Mouse (Mus musculus): ENCODE data around the gene Rpl18a.

The Rpl18a gene

DNA sequence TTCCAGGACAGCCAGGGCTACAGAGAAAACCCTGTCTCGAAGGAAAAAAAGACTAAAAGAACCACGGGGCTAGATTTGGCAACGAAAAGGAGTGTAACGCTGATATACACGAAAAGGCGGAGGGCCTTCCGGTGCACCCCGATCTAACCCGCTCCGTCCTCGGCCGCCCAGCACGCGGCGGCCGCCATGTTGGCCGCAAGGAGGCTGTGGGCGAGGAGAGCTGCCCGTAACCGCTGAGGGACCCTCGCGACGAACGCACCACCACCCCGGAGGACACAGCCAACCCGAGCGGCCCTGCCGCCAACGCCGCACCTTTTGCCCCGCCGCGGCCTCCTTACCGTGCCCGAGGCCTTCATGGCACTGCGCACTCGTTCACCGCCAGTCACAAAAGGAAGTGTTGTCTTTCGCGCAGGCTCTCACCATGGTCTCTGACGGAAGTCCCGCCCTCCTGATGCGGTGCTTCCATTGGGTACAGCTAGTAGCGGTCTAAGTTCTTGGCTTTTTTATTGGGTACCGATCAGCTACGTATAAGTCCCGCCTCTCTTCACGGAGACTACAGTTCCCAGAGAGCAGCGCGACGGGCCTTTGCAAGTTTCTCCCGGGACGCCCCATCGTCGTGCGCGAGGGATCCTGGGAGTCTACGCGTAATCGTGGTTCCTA is at the start of gene Rpl18a:
TSS of gene Rpl18a (minus strand) at position 392 of the 660 bp plus-strand sequence.
- DNase-seq (ENCODE audit: low spot score in 2 of 2), result peak; percentile 95 to 98

DNA sequence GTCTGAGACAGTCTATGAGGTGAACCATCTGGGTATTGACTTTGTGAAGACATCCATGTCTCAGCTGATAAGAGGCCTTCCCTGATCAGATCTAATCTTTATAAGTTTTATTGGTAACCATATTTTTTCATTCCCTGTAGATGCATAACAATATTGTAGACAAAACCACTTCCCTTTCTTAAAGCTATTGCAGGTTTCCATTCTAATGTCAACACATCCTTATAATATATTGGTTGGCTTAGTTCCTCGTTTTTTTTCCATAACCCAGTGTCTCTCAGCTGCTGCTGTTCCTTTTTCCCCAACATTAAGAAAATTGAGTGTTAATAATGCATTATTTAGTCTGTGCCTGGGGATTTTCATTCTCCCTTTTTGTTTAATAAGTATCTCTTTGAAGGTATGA is 46.0 kb upstream of the Rpl18a start:
- no peak for DNase-seq (ENCODE audit: low spot score in 2 of 2)

- DNase-seq (ENCODE audit: low spot score in 2 of 2), result peak in 1 of 2 experiments; percentile 19
These were observed 44.3 kb upstream of the Rpl18a start for GRCm38 (mm10) chr8:70941478-70941877.

DNA sequence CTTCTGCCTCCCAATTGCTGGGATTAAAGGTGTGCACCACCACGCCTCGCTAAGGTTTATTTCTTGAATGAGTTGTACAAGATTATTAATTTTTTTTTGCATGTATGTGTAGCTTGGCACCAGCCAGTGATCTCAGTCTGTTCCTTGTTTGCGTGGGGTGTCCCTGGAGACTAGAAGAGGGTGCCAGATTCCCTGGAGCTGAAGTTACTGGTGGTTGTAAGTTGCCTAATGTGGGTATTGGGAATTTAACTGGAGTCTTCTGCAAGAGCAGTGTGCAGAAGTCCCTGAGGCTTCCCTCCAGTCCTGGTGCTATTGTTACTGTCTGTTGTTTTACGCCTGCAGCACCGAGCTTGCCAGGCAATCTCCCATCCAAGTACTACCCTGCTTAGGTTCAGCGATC is 40.0 kb upstream of the Rpl18a start:
- no peak for DNase-seq (ENCODE audit: low spot score in 2 of 2)

DNA sequence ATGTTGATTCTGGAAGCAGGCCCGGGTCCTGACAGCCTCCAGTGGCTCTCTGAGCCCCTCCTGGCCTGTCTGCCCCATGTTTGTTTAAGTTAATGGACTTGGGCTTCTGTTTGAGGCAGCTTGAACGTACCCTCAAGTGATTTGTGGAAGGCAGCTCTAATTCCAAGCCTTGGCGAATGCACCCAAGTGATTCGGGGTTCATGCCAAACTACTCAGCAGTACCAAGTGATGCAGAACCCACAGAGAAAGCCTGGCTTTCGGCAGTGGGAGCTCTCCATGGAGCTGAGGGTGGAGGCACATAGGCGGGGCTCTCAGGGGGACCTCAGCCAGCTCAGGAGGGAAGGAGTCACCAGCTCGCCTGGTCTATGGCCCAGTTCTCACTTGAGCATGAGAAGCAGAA is 37.6 kb upstream of the Rpl18a start:
- DNase-seq (ENCODE audit: low spot score in 2 of 2), result no peak

GRCm38 (mm10) chr8:70933036-70933435 is 35.8 kb upstream of the Rpl18a start:
- DNase-seq (ENCODE audit: low spot score in 2 of 2), result no peak

DNA sequence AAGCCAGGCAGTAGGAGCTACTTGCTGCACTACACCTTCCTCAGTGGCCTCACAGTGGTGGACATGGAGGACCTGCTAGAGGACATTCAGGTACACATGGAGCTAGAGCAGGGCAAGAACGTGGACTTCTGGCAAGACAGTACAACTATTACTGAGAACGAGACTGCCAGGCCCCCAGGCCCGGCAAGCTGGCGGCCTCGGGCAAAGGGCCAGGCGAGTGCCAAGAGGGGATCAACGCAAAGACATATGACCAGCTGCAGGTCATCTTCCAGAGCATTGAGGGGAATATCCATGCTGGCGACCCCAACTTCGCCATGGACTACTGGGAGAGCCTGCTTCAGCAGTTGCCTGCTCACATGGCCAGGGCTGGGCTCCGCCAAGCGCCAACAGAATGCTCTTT is 34.5 kb upstream of the Rpl18a start:
- DNase-seq (ENCODE audit: low spot score in 2 of 2), result no peak

GRCm38 (mm10) chr8:70928778-70929322 is 31.6 kb upstream of the Rpl18a start:
- no peak for DNase-seq (ENCODE audit: low spot score in 2 of 2)

DNA sequence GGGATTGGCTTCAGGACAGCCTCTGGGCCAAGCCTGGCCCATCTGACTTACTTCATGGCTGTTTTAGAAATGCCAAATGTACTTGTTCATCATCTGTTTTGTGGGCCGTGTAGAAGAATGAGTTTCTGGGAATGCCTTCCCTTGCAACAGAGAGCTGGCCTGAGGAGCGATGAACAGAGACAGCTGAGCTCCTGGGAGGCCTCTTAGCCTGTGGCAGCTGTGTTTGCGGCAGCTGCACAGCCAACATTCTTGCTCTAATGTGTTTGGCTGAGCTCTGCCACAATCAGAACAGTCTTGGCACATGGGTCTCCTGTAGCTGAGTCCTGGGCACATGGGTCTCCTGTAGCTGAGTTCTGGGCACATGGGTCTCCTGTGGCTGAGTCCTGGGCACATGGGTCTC is 30.9 kb upstream of the Rpl18a start:
- DNase-seq (ENCODE audit: low spot score in 2 of 2), result no peak

GRCm38 (mm10) chr8:70926396-70926795 is 29.2 kb upstream of the Rpl18a start:
- peak in 1 of 2 experiments; percentile 30 for DNase-seq (ENCODE audit: low spot score in 2 of 2)

DNA sequence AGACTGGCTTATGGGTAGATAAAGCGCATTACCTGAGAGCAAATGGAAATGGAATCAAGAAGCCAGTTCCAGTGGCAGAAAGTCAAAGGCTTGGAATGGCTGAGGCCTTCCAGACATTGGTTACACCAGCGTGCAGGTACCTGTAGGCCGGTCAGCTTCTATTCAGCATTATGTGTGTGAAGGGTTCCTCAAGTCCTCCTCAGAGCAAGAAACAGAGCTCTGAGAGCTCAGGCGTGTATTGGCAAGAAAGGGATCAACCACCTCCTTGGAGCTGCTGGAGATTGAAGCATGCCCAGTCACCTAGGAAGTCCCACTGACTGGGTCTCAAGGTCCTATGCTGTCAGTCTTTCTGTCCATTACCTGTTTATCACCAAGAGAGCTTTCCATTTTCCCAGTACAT is 28.5 kb upstream of the Rpl18a start:
- DNase-seq (ENCODE audit: low spot score in 2 of 2), result no peak

DNA sequence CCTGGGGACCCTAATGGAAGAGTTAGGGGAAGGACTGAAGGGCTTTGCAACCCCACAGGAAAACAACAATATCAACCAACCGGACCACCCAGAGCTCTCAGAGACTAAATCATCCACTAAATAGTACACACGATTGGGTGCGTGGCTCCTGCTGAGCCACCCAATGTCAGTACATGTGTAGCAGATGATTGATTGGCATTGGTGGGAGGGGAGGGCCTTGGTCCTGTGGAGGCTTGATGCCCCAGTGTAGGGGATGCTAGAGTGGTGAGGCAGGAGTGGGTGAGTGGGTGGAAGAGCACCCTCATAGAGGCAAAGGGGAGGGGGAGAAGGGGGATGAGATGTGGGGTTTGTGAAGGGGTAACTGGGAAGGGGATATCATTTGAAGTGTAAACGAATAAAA is 26.9 kb upstream of the Rpl18a start:
- no peak for DNase-seq (ENCODE audit: low spot score in 2 of 2)

DNA sequence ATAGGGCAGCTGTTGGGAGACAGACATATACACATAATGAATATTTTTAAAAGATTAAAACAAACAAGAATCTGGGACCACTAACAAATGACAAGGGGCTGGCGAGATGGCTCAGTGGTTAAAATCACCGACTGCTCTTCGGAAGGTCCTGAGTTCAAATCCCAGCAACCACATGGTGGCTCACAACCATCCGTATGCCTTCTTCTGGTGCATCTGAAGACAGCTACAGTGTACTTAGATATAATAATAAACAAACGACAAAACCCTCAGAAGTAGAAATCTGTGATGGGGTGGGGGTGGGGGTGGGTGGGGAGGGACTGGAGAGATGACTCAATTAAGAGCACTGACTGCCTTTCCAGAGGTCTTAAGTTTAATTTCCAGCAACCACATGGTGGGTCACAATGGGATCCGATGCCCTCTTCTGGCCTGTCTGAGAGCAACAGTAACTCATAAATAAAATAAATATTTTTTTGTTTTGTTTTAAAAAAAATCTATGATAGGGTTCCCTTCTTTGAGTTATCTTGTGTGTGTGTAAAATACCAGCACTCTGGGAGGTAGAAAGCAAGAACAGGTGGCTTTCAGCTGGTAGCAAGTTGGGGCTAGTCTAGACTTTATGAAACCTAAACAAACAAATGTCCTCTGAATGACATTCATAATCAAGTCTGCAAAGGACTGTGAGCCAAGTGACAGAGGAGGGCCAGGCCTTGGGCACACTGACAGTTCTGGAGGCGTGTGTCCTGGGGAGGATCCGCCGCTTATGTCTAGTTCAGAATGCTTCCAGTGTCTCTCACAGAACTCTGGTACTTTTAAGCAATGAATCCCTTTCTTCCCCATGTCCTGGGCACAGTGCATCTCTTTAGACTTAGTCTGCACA is 23.1 kb upstream of the Rpl18a start:
- no peak for DNase-seq (ENCODE audit: low spot score in 2 of 2)

DNA sequence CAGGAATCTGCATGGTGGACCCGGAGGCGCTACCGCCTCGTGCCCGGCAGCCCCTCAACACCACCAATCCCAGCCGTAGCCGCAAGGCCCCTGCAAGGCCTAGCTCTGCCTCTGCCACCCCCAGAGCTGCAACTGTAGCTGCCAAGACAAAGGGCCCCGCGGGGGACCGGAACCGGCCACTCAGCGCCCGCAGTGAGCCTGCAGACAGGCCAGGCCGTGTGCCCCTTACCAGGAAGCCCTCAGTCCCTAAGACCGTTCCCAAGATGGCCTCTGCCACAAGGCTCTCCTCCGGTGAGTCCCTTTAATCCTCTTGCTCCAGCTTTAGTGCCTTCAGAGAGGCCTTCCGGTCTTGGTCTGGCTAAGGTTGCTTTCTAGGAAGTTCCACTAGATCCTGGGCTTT is 17.5 kb upstream of the Rpl18a start:
- DNase-seq (ENCODE audit: low spot score in 2 of 2), result no peak

DNA sequence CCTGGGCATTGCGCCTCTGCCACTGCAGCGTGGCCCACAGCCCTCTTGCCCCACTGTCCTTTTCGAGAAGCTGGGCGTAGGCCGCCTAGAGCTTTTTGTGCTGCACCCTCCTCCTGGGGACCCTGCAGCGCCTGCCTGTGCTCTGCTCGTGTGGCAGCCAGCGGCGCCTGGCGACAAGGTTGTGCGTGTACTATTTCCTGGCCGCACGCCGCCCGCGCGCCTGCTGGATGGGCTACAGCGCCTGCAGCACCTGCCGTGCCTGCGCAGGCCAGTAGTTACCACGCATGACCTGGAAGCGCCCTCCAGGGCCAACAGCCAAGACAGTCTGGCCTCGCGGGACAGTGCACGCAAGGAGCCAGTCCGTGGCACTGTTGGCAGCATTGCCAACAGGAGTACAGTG is 16.3 kb upstream of the Rpl18a start:
- no peak for DNase-seq (ENCODE audit: low spot score in 2 of 2)

GRCm38 (mm10) chr8:70912955-70913354 is 15.7 kb upstream of the Rpl18a start:
- DNase-seq (ENCODE audit: low spot score in 2 of 2), result no peak

DNA sequence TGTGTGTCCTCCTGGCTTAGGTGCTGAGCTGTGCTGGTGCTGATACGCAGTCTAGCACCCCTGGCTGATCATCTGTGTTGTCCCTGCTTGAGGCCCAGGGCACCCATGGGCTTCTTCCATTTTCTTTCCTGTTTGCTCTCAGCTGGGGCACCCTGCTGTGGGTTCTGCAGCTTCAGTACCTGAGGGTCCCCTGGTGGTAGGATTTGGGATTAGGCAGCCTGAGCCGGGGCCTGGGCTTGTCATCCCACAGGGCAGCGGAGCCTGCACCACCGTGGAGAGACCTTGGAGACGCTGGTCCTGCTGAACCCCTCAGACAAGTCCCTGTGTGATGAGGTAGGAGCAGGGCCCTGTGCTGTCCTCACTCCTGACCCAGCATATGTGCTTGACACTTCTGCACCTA is 14.4 kb upstream of the Rpl18a start:
- no peak for DNase-seq (ENCODE audit: low spot score in 2 of 2)

DNA sequence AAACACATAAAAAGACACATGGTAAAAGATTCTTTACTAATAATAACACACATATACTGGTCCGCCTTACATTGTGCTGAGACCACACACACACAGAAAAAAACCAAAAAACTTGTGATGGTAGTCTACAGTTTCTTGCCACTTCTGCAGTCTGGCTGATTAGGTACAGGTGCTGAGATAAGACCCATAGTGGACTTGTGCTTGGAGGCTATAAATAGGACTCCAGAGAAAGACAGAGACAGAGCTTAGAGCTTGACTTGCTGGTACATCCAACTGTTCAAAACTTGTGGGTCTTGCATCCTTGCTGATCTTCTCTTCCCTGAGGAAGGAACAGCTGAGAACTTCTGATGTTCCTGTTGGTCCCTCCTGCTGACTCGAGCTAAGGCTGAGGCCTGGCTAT is 10.3 kb upstream of the Rpl18a start:
- no peak for DNase-seq (ENCODE audit: low spot score in 2 of 2)

DNA sequence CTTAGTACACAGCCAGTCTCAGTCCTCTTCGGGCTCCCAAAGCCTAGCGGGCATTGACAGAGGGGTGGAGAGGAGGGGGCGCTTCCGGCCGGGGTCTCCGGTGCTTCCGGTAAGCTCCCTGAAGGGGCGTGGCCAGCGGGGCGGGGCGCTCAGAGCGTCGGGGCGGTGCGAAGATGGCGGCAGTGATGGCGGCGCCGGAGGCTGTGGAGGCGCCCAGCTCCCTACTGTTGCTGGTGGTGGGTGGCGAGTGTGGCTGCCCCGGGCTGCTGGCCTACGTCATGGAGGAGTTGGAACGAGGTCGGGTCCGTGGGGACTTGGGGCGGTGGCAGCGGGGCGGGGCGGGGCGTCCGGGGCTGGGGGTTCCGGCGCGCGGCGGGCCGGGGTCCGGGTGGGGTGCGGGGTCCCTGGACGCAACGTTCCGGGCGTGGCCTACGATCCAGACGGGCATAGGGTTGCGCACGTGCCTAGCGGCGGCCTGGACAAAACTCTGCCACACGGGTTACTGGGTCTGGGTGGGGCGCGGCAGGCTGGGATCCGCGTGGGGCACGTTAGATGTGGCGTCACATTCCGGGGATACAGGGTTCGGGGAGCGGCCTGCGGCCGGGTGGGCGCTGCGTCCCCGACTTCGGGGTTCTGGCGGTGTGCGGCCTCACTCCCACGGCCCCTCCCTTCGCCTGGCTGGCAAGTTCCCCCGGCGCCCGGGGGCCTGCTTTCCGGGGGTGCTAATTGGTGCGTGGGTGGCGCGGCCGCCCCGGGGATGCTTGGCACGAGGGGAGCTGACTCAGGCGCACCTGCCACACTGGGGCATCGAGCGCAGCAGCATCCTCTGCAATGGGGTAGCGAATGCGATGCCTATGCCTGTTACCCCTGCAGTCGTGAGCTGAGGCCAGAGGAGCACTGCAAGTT is 8.9 kb upstream of the Rpl18a start, which contains the start of gene Map1s:
TSS of gene Map1s (plus strand) at position 102 of the 906 bp plus-strand sequence.
- peak; percentile 77 to 83 for DNase-seq (ENCODE audit: low spot score in 2 of 2)

DNA sequence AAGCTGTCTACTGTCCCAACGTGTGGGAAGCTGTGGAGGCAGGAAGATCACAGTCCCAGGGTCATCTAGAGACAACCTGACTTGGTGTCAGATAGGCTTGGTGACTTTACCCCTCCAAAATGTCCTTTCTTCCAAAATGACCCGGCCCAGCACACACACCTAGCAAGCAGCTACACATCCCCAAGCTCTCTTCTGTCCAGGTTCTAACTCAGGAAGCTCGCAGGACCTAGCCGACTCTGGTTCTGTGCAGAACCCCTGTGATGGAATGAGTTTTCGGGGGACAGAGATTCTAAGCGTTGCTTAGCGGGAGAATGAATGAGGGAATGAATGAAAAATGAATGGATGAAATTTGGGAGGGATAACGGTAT is 8.2 kb upstream of the Rpl18a start:
- DNase-seq (ENCODE audit: low spot score in 2 of 2), result no peak

DNA sequence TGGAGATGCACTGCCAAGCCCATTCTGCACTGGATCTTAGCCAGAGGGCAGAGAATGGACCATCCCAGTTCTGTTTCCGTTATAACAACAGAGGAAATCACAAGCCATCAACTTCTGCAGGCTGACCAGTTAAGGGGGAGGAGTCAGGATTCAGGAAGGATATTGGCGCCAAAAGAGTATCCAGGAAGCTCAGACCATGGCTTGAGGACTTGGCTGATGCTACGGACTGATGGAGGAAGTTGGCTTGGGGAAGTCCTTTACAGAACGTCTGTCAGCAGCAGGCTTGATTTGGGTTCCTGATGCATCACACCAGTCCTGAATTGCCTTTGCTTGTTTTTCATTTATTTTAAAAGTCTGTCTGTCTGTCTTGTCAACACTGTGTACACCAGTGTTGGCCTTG is 7.3 kb upstream of the Rpl18a start:
- no peak for DNase-seq (ENCODE audit: low spot score in 2 of 2)

GRCm38 (mm10) chr8:70903582-70903981 is 6.4 kb upstream of the Rpl18a start:
- no peak for DNase-seq (ENCODE audit: low spot score in 2 of 2)
